Mouse (Mus musculus) heart, adult 9 months (tissue): ENCODE data around the gene Fbxo31.

ENCODE experiments used
- DNase-seq, 2 experiments: peaks; one replicate each; pipeline ENCODE4 v3.0.0; 2022; ENCODE audit warnings: low spot score in 2 of 2

The Fbxo31 gene

DNA sequence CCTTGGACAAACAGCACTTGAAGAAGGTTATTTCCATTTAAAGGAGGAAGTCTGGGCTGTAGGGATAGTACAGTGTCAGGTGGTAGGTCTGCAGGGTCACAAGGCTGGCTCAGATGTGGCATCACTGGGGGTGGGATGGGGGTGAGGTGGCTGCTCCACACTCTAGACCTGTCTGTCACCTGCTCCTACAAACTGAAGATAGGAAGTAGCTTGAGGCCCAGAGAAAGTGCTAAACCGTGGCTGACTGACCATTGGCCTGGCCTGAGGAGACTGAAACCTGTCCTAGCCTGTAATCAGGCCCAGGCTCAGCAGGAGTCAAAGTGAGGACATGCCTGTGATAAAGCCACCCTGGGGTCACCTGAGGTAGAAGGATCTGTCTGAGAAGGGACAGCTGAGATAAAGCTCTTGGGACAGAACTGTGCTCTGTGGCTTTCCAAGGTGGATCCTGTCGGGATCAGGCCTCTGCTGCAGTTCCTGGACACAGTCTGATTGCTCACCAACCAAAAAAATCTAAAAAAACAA, 10.7 kb upstream of the Fbxo31 start:
- DNase-seq = no peak

GRCm38 (mm10) chr8:121588750-121589149, 10.1 kb upstream of the Fbxo31 start:
- DNase-seq = no peak

GRCm38 (mm10) chr8:121585159-121585825, 6.7 kb upstream of the Fbxo31 start:
- peak; percentile 99 to 100 for DNase-seq

GRCm38 (mm10) chr8:121584730-121585129, 6.1 kb upstream of the Fbxo31 start:
- no peak for DNase-seq

DNA sequence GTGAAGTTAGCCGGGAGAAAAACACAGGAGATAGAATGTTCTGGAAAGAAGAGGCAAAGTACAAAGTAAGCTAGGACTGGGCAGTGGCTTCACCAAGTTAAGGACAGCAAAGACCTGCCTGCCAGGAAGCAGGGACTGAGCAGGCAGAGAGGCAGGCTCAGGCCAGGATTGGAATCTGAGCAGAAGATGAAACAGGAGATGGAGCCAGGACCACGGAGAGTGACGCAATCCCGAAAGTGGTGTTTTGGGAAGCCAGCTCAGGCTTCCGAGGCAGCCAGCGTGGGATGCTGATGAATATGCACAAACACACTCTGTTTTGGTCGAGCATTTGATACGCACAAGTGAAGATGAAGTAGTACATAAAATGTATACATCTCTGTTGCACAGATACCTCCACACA, 5.0 kb upstream of the Fbxo31 start:
- no peak for DNase-seq

GRCm38 (mm10) chr8:121580465-121580864, 1.9 kb upstream of the Fbxo31 start:
- no peak for DNase-seq

GRCm38 (mm10) chr8:121577751-121578675, 593 bp downstream of the Fbxo31 start:
- no peak for DNase-seq

DNA sequence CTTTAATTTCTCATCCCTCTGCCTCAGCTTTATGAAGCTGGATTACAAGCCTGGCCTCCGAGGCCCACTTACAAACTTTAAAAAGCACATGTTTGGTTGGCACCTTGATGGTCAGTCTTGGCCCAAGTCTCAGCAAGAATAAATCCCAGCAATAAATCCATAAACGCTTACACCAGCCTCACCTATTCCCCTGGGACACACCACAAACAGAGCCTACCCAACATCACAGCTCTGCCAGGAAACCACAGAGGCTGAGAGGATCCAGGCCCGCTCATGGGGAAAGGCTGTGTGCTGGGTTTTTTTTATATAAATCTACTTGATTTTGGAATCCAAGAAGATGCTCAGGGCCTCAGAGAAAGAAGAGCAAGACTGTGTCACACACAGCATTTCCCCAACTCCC, 2.9 kb downstream of the Fbxo31 start:
- no peak for DNase-seq

DNA sequence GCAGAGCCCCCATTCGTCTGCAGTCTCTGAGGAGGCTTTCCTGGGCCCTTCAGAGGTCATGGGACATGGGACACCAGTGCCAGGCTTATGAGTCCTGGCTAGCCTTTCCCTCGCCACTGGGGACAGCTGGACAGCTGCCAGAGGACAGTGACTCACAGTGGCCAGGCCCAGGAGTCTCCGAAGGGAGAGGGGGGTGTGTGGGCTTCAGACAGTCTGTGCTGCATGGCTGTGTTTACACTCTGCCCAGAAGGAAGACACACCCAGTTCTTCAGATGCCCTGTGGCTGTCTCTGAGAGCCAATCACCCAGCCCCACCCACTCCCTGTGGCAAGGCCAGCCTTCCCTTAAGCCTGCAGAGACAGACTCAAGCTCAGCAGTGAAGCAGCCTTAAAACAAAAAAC, 5.3 kb downstream of the Fbxo31 start:
- DNase-seq = peak; percentile 61 to 74

- DNase-seq = no peak
Measured at GRCm38 (mm10) chr8:121572121-121572520, 6.5 kb downstream of the Fbxo31 start.

GRCm38 (mm10) chr8:121570801-121571200, 7.8 kb downstream of the Fbxo31 start:
- no peak for DNase-seq

DNA sequence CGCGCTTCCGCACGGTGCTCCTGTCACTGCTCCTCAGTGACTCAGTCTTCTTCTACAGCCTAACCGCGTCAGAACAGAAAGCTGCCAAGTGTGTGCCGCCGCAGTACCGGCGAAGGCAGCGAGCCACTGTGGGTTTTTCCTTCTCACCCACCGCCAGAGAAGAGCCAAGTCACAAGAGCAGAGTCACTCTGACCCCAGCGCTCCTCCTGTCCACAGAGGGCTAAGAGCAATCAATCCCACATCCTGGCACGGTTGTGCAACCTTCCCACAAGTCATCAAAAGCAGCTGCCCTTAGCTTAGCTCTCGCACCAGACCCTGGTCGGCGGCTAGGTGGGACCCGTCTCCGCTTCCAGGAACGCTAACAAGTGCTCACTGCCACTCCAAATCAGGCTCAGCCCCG, 8.3 kb downstream of the Fbxo31 start:
- no peak for DNase-seq

DNA sequence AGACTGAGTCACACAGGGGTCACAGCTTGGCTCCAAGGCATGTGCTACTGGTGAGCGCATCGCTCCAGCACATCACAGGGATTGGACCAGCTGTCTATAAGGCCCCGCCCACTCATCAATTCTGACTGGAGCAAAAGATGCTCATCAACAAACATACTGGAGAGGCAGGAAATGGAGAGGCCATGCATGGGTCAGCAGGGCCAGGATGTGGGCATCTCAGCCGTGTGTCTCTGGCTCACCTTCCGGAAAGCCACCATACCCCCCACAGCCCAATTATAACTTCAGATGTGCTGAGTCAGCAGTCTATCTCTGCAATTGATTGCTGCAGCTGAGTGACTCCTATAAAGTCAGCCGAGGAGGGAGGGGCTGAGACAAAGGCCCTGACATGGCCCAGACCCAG, 10.3 kb downstream of the Fbxo31 start:
- DNase-seq = no peak

DNA sequence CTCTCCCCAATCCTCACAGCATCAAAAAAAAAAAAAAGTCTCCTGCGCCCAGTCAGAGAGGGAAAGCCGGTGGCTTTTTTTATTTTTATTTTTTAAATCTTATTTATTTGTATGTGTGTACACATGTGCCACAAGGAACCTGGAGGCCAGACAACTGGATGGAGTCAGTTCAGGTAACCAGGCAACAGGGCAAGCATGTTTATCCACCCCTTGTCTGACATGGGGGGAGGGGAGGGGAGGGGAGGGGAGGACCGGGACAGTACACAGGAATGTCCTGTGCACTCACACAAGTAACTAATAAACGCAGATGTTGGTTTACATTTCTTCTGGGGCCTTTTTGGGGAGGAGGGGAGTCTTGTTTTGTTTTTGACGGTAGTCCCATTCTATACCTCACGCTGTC, 14.9 kb downstream of the Fbxo31 start:
- no peak for DNase-seq

DNA sequence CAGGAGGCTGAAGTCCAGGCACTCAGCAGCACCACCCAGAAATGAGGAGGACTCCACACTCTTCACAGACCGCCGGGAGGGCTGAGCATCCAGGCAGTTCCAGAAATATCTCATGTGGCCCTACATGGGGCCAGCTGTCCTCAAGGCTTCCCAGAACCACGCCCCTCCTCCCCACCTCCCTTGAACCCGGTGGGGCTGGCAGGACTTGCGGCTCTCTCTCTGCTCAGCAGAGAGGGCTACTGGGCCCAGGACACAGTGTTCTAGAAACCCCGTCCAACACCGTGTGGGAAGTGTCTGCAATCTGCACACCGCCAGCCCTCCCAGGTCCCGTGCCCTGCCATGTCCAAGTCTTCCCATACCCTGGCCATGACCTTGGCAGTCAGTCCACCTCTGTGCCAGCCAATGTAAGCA, 15.7 kb downstream of the Fbxo31 start:
- peak; percentile 89 to 91 for DNase-seq

GRCm38 (mm10) chr8:121561636-121562345, 16.8 kb downstream of the Fbxo31 start:
- peak; percentile 54 to 77 for DNase-seq

- DNase-seq = no peak
Measured at GRCm38 (mm10) chr8:121560432-121561100, 18.0 kb downstream of the Fbxo31 start.

- DNase-seq = no peak
Measured at GRCm38 (mm10) chr8:121559801-121560200, 18.8 kb downstream of the Fbxo31 start.

- no peak for DNase-seq
Measured at GRCm38 (mm10) chr8:121558538-121558937, 20.1 kb downstream of the Fbxo31 start.

GRCm38 (mm10) chr8:121557746-121558145, 20.9 kb downstream of the Fbxo31 start:
- DNase-seq = no peak

DNA sequence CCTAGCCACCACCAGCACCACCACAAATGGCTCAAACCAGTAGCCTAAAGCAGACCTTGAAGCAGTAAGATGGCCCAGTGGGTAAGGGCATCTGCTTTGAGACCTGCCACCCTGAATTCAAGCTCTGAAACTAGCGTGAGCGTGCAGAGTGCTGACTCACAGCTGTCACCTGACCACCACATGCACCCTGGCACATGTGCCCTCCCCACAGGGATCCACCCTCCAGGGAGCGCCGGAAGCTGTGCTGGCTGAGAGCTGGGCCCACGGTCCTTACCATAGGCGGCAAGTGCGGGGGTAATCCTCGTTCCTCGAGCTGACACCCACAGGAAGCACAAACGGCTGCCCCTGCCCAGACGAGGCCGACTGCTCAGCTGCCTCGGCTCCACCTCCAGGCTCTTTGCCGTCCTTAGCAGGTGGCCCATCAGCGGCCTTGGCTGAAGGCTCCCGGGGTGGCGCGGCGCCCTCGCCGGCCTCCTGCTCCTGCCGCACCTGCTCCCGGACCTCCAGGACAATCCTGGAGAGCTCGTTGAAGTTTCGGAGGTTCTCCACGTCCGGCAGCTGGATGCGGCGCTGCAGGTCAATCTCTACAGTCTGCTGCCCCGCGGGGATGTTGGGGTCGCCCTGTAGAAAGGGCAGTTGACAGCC, 24.7 kb downstream of the Fbxo31 start:
- no peak for DNase-seq
